In the genomic region with DNA sequence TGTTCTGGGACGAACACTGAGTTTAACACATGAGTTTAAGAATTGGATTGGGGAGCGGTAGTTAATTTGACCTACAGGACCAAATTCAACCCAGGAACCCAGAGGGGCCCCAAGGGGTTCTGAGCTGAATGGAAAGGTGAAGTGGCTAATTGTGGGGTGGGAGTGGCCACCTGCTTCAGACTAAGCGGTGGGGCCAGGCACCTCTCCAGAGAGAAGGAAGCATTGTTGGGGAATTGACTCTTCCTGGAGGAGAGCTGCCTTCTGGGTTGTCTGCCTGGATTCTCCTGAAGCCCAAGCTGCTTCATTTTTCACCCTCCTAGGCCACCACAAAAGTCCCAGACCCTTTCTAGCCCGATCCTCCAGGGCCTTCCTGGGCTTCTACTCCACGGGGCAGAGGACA, we compare ENCODE assay signal across 31 mouse cellular contexts. TPM values are rescaled to one million over a fixed set of nuclear protein-coding genes. Genes with fewer than 3 reads are reported as not detected.
DNase-seq lines count a peak whose midpoint lies in the region; ATAC-seq lines count a peak whose summit lies in the region.
"Had no signal": no experiment of that assay in that cellular context is flagged by ENCODE, and none has a peak within 500 bp of the region (broad histone marks: within the 10 kb centered on the region; RNA-seq: fewer than 3 reads in every experiment).

No protein-coding gene starts in this region.

- peak overlapping the region; percentile 97 for H3K27ac ChIP-seq in heart, embryonic 14.5 days (replicated peaks in 1 of 2; ENCODE audit: control insufficient read depth in 1 of 2, insufficient read depth in 1 of 2, low read depth in 2 of 2, low read length in 2 of 2)
- H3K27ac ChIP-seq: forebrain, embryonic 12.5 days; gastrocnemius, adult 2 months; hindbrain, embryonic 10.5 days; kidney, postnatal 0 days; left cerebral cortex, adult 2 months; limb, embryonic 15.5 days; liver, embryonic 15.5 days; macrophage; stomach, postnatal 0 days had no signal

- peak overlapping the region; percentile 100 for H3K9ac ChIP-seq in heart, embryonic 14.5 days (ENCODE audit: low read length)
- H3K9ac ChIP-seq: forebrain, embryonic 12.5 days; limb, embryonic 15.5 days; liver, embryonic 15.5 days had no signal

- H3K27me3 ChIP-seq in heart, embryonic 14.5 days (ENCODE audit: control insufficient read depth, insufficient read depth, low read length), result peaks cover 50% of the 10 kb centered on the region
- H3K27me3 ChIP-seq: CH12.LX had no signal

- 5% methylated on average over 5 of the region's 5 CpGs for WGBS in heart, embryonic 14.5 days

- peaks cover 25% of the 10 kb centered on the region for H3K36me3 ChIP-seq in heart, embryonic 14.5 days (ENCODE audit: control insufficient read depth, insufficient read depth, low read length)
- H3K36me3 ChIP-seq: forebrain, embryonic 12.5 days; G1E; hindbrain, embryonic 10.5 days; limb, embryonic 15.5 days; liver, embryonic 15.5 days had no signal

- peak; percentile 48; the same call in 1 of the 2 replicates for ATAC-seq in heart, embryonic 14.5 days (ENCODE audit: insufficient number of reproducible peaks, insufficient read depth, low FRiP score, low read depth)
- ATAC-seq: activated CD4-positive, CD25-positive, alpha-beta regulatory T cell, adult 4 months had no signal

- peak overlapping the region; percentile 79 for H3K4me2 ChIP-seq in heart, embryonic 14.5 days (ENCODE audit: low read length)
- H3K4me2 ChIP-seq: forebrain, embryonic 12.5 days; limb, embryonic 15.5 days; liver, embryonic 15.5 days had no signal

- no peaks in the 10 kb centered on the region for H3K9me3 ChIP-seq in heart, embryonic 14.5 days (ENCODE audit: control insufficient read depth, low read length)
- H3K9me3 ChIP-seq: forebrain, embryonic 12.5 days; hindbrain, embryonic 10.5 days; limb, embryonic 15.5 days; liver, embryonic 15.5 days had no signal

- DNase-seq in heart, adult 11 months, result peak; percentile 87
- no peak for DNase-seq in heart, adult 8-10 months (ENCODE audit: low spot score)
- peak; percentile 9 for DNase-seq in retina, embryonic 14.5 days (ENCODE audit: low spot score)
- DNase-seq in retina, postnatal 1 day, result no peak
- peak; percentile 32 for DNase-seq in heart, postnatal 4 days
- DNase-seq in cerebellum, postnatal 10 days, result no peak
- DNase-seq: adrenal gland, adult 8-10 months; B cell, adult 2 months; cerebellum, adult 18-20 months; cerebellum, postnatal 25 days; gastrocnemius, adult 2 months; thymus, adult 2 months; thymus, postnatal 4 days had no signal

- peaks cover 0 to 8% of the 10 kb centered on the region in 2 experiments; a peak in 2 of 4 replicates for H3K4me1 ChIP-seq in heart, embryonic 14.5 days (ENCODE audit: control insufficient read depth in 2 of 2, insufficient read depth in 2 of 2, low read length in 2 of 2)

- H3K4me3 ChIP-seq in heart, embryonic 14.5 days (ENCODE audit: control insufficient read depth in 1 of 2, insufficient read depth in 1 of 2, low read depth in 1 of 2, low read length in 2 of 2), result peak overlapping the region; percentile 44 to 81
- H3K4me3 ChIP-seq: forebrain, embryonic 12.5 days; gastrocnemius, adult 2 months; left cerebral cortex, adult 2 months; liver, embryonic 15.5 days had no signal

RNA-seq across cellular contexts. Expression of a gene that starts 2.8 kb away (rescaled TPM):
- total RNA-seq in heart, adult 8-10 months (2022), result 10 to 100 TPM; 75.8 to 81.5 (median 79.7) TPM
- 172 and 177 TPM in 2 replicates for polyA plus RNA-seq in heart, embryonic 14.5 days (2014; fragmentation: Nextera tagmentation; extraction: Ambion mirVana)
- total RNA-seq in heart, postnatal 4 days (2021), result 100 to 1,000 TPM; 123 to 128 TPM
- total RNA-seq: adrenal gland, adult 8-10 months; CH12.LX; G1E; gastrocnemius, adult 2 months; gastrocnemius, postnatal 4 days; layer of hippocampus, postnatal 10 days; left cerebral cortex, adult 2 months; left cerebral cortex, postnatal 36 days; midbrain, postnatal 0 days had no signal
- polyA plus RNA-seq: activated CD4-positive, CD25-positive, alpha-beta regulatory T cell, adult 4 months; forebrain, embryonic 12.5 days; frontal cortex, adult 2 months; G1E; hindbrain, embryonic 10.5 days; kidney, postnatal 0 days; limb, embryonic 15.5 days; macrophage; midbrain, postnatal 0 days; neural tube, embryonic 14.5 days had no signal

Comparison
In these comparisons a context has a peak if more than half of its experiments do, and no peak if none do; other contexts are left out.
1. DNase-seq: peak in heart, adult 11 months (single experiment), retina, embryonic 14.5 days (single experiment) and heart, postnatal 4 days (single experiment); none in heart, adult 8-10 months (single experiment), retina, postnatal 1 day (single experiment) and cerebellum, postnatal 10 days (0 of 2).